Mouse (Mus musculus) midbrain, embryonic 14.5 days (tissue): ENCODE data around the gene Scrt2. TPM values are rescaled to one million over a fixed set of nuclear protein-coding genes. Genes with fewer than 3 reads are reported as not detected.

Experiments used
- ATAC-seq: fragments of 200-750 bp; cut with Nextera tagmentation; 2 replicates; pipeline ENCODE4 v1.8.0; 2017; ENCODE audit warnings: moderate number of reproducible peaks, moderate library complexity; ENCODE audit not compliant: low FRiP score, low TSS enrichment
- DNase-seq: peaks from one replicate; pipeline ENCODE4 v3.0.0-alpha.2; 2015
- H3K27ac ChIP-seq: fragments of 300-500 bp; sonication (generic); replicated peaks from 2 replicates; pipeline ENCODE4 v1.5.1; 2014; ENCODE audit warnings: mild to moderate bottlenecking, low read depth, low read length, moderate library complexity
- H3K27me3 ChIP-seq: fragments of 300-500 bp; sonication (generic); 2 replicates; pipeline ENCODE4 v1.6.1; 2014; ENCODE audit warnings: low read length, control low read depth, mixed read lengths; ENCODE audit not compliant: control insufficient read depth, insufficient read depth
- H3K36me3 ChIP-seq: fragments of 300-500 bp; sonication (generic); 2 replicates; pipeline ENCODE4 v1.6.1; 2014; ENCODE audit warnings: low read length, control low read depth; ENCODE audit not compliant: control insufficient read depth, insufficient read depth
- H3K4me1 ChIP-seq: fragments of 300-500 bp; sonication (generic); 2 replicates; pipeline ENCODE4 v1.6.1; 2014; ENCODE audit warnings: mild to moderate bottlenecking, antibody characterized with exemption, low read length, control low read depth; ENCODE audit not compliant: control insufficient read depth, insufficient read depth
- H3K4me2 ChIP-seq: fragments of 300-500 bp; sonication (generic); 2 replicates; pipeline ENCODE4 v1.6.1; 2014; ENCODE audit warnings: mild to moderate bottlenecking, low read length, moderate library complexity
- H3K4me3 ChIP-seq: fragments of 300-500 bp; sonication (generic); replicated peaks from 2 replicates; pipeline ENCODE4 v1.5.1; 2014; ENCODE audit warnings: low read depth, low read length
- H3K9ac ChIP-seq: fragments of 300-500 bp; sonication (generic); replicated peaks from 2 replicates; pipeline ENCODE4 v1.6.1; 2014; ENCODE audit warnings: mild to moderate bottlenecking, low read length, moderate library complexity
- H3K9me3 ChIP-seq: fragments of 300-500 bp; sonication (generic); 2 replicates; pipeline ENCODE4 v1.6.1; 2016; ENCODE audit warnings: low read length, control low read depth, mixed read lengths; ENCODE audit not compliant: control insufficient read depth
- WGBS: fragments of 180-500 bp; shearing (Covaris S2); extraction: QIAGEN DNeasy Blood & Tissue Kit; methylation state at CpG from one replicate; pipeline ENCODE4 v1.1.7; 2014; 5-methylcytosine and 5-hydroxymethylcytosine counted together
- polyA plus RNA-seq: library from polyadenylated mRNA; unstranded; fragments of >200 nt; fragmentation: Nextera tagmentation; extraction: Ambion mirVana; gene quantifications from 2 replicates; pipeline ENCODE4 v1.2.1, GENCODE M21; 2014

The Scrt2 gene
- polyA plus RNA-seq, 1 experiment from 2014 or later: 16.4 TPM

GRCm38 (mm10) chr2:152141491-152141890, 60.2 kb downstream of the Scrt2 start:
- no peak for DNase-seq
- ATAC-seq: no peak

GRCm38 (mm10) chr2:152142046-152142445, 60.7 kb downstream of the Scrt2 start:
- 2% methylated on average over 13 of the region's 13 CpGs for WGBS
- Histone ChIP-seq H3K4me1 (peaks cover 26% of the 10 kb centered on the region), H3K27ac (no peak overlapping the region)

More at GRCm38 (mm10) chr2:152141491-152141890, 60.2 kb downstream of the Scrt2 start:
- peaks cover 46% of the 10 kb centered on the region for H3K27me3 ChIP-seq
- no peak overlapping the region for H3K4me3 ChIP-seq
- no peak overlapping the region for H3K27ac ChIP-seq
- H3K4me2 ChIP-seq: peak overlapping the region; percentile 68
- no peaks in the 10 kb centered on the region for H3K36me3 ChIP-seq
- WGBS: 59% methylated on average over 1 of the region's 1 CpGs
- no peak overlapping the region for H3K9ac ChIP-seq
- H3K4me1 ChIP-seq: peaks cover 26% of the 10 kb centered on the region
- H3K9me3 ChIP-seq: no peaks in the 10 kb centered on the region

GRCm38 (mm10) chr2:152142571-152142970, 61.2 kb downstream of the Scrt2 start:
- no peak for DNase-seq
- Histone ChIP-seq H3K4me2 (peak overlapping the region; percentile 68), H3K36me3 (no peaks in the 10 kb centered on the region), H3K4me3 (peak overlapping the region; percentile 43), H3K9ac (no peak overlapping the region), H3K27ac (no peak overlapping the region), H3K27me3 (peaks cover 46% of the 10 kb centered on the region), H3K9me3 (no peaks in the 10 kb centered on the region), H3K4me1 (peaks cover 26% of the 10 kb centered on the region)
- ATAC-seq: no peak
- 1% methylated on average over 11 of the region's 11 CpGs for WGBS

More at GRCm38 (mm10) chr2:152142046-152142445, 60.7 kb downstream of the Scrt2 start:
- DNase-seq (peak; percentile 67), ATAC-seq (0 out of 2 replicates have a peak, but pooled peaks have one; percentile 49)
- Histone ChIP-seq H3K9ac (peak overlapping the region; percentile 39; the same call in 1 of the 2 replicates), H3K4me3 (peak overlapping the region; percentile 27), H3K36me3 (no peaks in the 10 kb centered on the region), H3K9me3 (no peaks in the 10 kb centered on the region), H3K27me3 (peaks cover 46% of the 10 kb centered on the region), H3K4me2 (peak overlapping the region; percentile 68)

- H3K9me3 ChIP-seq: no peaks in the 10 kb centered on the region
- ATAC-seq (peak; percentile 46; the same call in 1 of the 2 replicates), DNase-seq (peak; percentile 71)
- no peaks in the 10 kb centered on the region for H3K36me3 ChIP-seq
- WGBS: under 1% methylated on average over 108 of the region's 118 CpGs
- peak within 1 kb of the TSS; percentile 39 for H3K9ac ChIP-seq
- peak within 1 kb of the TSS; percentile 68 for H3K4me2 ChIP-seq
- peaks cover 26% of the 10 kb centered on the region for H3K4me1 ChIP-seq
- peaks cover 46% of the 10 kb centered on the region for H3K27me3 ChIP-seq
- peak within 1 kb of the TSS; percentile 43 for H3K4me3 ChIP-seq
- no peak within 1 kb of the TSS for H3K27ac ChIP-seq
Measured at GRCm38 (mm10) chr2:152143279-152144157, 62.2 kb downstream of the Scrt2 start, which contains the start of gene Tcf15. Tcf15 (plus strand) TSS chr2:152143561.

- H3K36me3 ChIP-seq: no peaks in the 10 kb centered on the region
- 20% methylated on average over 9 of the region's 9 CpGs for WGBS
- peak overlapping the region; percentile 68 for H3K4me2 ChIP-seq
- no peak overlapping the region for H3K27ac ChIP-seq
- H3K9me3 ChIP-seq: no peaks in the 10 kb centered on the region
- H3K4me3 ChIP-seq: peak overlapping the region; percentile 43
- no peak for ATAC-seq
- peak overlapping the region; percentile 39 for H3K9ac ChIP-seq
- peaks cover 46% of the 10 kb centered on the region for H3K27me3 ChIP-seq
- peaks cover 25% of the 10 kb centered on the region for H3K4me1 ChIP-seq
- DNase-seq: no peak
Measured at GRCm38 (mm10) chr2:152144158-152144450, 62.8 kb downstream of the Scrt2 start.

- H3K27ac ChIP-seq: no peak overlapping the region
- H3K4me3 ChIP-seq: no peak overlapping the region
- no peak for DNase-seq
- H3K9me3 ChIP-seq: no peaks in the 10 kb centered on the region
- 67% methylated on average over 5 of the region's 5 CpGs for WGBS
- no peaks in the 10 kb centered on the region for H3K36me3 ChIP-seq
- peaks cover 22% of the 10 kb centered on the region for H3K4me1 ChIP-seq
- no peak overlapping the region; the same call in 1 of the 2 replicates for H3K4me2 ChIP-seq
- no peak overlapping the region for H3K9ac ChIP-seq
- H3K27me3 ChIP-seq: peaks cover 46% of the 10 kb centered on the region
- no peak for ATAC-seq
Measured at GRCm38 (mm10) chr2:152144501-152144900, 63.2 kb downstream of the Scrt2 start.

Other genes starting within 250 kb of the Scrt2 start
- 0.32 TPM in 2 replicates for gene Rspo4, start 238.6 kb upstream of the Scrt2 start, polyA plus RNA-seq
- 0.17 TPM in 1 of 2 replicates, not detected in the other for gene Angpt4, start 170.3 kb upstream of the Scrt2 start, polyA plus RNA-seq
- 55.8 and 67.5 TPM in 2 replicates for gene Fam110a, start 101.3 kb upstream of the Scrt2 start, polyA plus RNA-seq
- gene Slc52a3, start 85.0 kb upstream of the Scrt2 start, polyA plus RNA-seq: 0.42 and 0.74 TPM in 2 replicates
- 11.5 and 17.4 TPM in 2 replicates for gene Srxn1, start 24.0 kb downstream of the Scrt2 start, polyA plus RNA-seq
- 0.76 and 0.96 TPM in 2 replicates for gene Tcf15, start 62.0 kb downstream of the Scrt2 start, polyA plus RNA-seq
- gene Csnk2a1, start 145.3 kb downstream of the Scrt2 start, polyA plus RNA-seq: 164 and 229 TPM in 2 replicates
- 23.3 and 28.8 TPM in 2 replicates for gene Tbc1d20, start 212.3 kb downstream of the Scrt2 start, polyA plus RNA-seq